Mouse (Mus musculus): ENCODE measurements around the gene Ascc3. TPM values are rescaled to one million over a fixed set of nuclear protein-coding genes. Genes with fewer than 3 reads are reported as not detected.

Ascc3 gene
- polyA plus RNA-seq, 1 experiment from 2014 or later = 16.5 TPM

DNA sequence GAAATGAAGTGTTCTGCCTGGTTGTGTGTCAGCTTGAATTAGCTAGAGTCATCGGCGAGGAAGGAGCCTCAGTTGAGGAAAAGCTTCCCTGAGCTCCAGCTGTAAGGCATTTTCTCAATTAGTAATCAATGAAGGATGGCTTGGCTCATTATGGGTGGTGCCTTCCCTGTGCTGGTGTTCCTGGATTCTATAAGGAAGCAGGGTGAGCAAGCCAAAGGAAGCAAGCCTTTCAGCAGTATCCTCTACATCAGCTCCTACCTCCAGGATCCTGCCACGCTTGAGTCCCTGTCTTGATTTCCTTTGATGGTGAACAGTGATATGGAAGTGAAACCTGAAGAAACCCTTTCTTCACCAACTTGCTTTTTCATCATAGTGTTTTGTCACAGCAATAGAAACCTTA is 118.8 kb downstream of the Ascc3 start:
- H3K4me2 ChIP-seq (ENCODE audit: low read depth, low read length) = no peak overlapping the region
- 84% methylated on average over 3 of the region's 3 CpGs for WGBS
- no peak overlapping the region for H3K9ac ChIP-seq (ENCODE audit: low read depth, low read length)
- no peaks in the 10 kb centered on the region for H3K27me3 ChIP-seq (replicated peaks; ENCODE audit: control insufficient read depth, insufficient read depth, low read length)
- ATAC-seq = no peak
- no peaks in the 10 kb centered on the region for H3K36me3 ChIP-seq (ENCODE audit: control insufficient read depth, insufficient read depth, low read length)
- no peaks in the 10 kb centered on the region for H3K4me1 ChIP-seq (ENCODE audit: control insufficient read depth, insufficient read depth, low read length)
- no peak overlapping the region for H3K27ac ChIP-seq (ENCODE audit: low read length)
- no peak overlapping the region for H3K4me3 ChIP-seq (ENCODE audit: low read length)
- no peaks in the 10 kb centered on the region for H3K9me3 ChIP-seq (ENCODE audit: control insufficient read depth, low read length)

DNA sequence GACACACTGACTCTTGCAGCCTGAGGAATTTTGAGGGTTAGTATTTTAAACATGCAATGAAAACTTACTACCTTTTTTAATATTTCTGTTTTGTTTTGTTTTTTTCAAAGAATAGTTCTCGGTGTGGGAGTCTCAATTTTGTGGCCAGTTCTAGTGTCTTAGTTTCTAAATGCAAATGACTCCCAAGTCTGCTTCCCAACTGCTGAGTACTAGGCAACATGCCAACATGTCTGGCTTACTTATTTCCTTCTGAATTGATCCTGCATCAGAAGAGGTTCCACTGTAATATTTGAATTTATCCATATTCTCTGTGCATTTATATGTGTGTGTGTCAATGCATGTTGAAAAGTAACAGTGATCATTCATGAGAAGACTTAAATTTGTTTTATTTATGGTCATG is 119.3 kb downstream of the Ascc3 start:
- no peak overlapping the region for H3K27ac ChIP-seq (ENCODE audit: low read length)
- no peak overlapping the region for H3K4me2 ChIP-seq (ENCODE audit: low read depth, low read length)
- no peaks in the 10 kb centered on the region for H3K4me1 ChIP-seq (ENCODE audit: control insufficient read depth, insufficient read depth, low read length)
- ATAC-seq = no peak
- H3K4me3 ChIP-seq (ENCODE audit: low read length) = no peak overlapping the region
- H3K27me3 ChIP-seq (replicated peaks; ENCODE audit: control insufficient read depth, insufficient read depth, low read length) = no peaks in the 10 kb centered on the region
- H3K9ac ChIP-seq (ENCODE audit: low read depth, low read length) = no peak overlapping the region
- WGBS = 89% methylated on average over 1 of the region's 1 CpGs
- no peaks in the 10 kb centered on the region for H3K36me3 ChIP-seq (ENCODE audit: control insufficient read depth, insufficient read depth, low read length)
- H3K9me3 ChIP-seq (ENCODE audit: control insufficient read depth, low read length) = no peaks in the 10 kb centered on the region

DNA sequence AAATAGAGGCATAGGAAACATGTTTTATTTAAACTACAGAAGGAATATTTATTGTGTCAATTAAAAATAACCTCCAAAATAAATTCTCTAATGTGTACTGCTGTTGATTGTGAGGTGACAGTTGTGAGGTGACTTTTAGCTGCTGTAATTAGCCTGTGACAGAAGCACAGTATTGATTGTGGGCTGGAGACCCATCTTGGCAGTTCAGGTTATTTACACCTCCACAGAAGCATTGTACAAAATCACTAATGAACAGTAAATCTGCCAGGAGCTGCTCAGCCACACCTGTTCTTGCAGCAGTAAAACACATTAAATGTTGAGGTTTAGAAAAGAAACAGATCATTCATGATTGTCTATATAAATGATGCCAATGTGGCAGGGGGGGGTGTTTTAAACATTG is 141.0 kb downstream of the Ascc3 start:
- H3K9me3 ChIP-seq (ENCODE audit: control insufficient read depth, low read length) = no peaks in the 10 kb centered on the region
- no peak overlapping the region for H3K4me3 ChIP-seq (ENCODE audit: low read length)
- no peaks in the 10 kb centered on the region for H3K36me3 ChIP-seq (ENCODE audit: control insufficient read depth, insufficient read depth, low read length)
- H3K4me2 ChIP-seq (ENCODE audit: low read depth, low read length) = no peak overlapping the region
- H3K27me3 ChIP-seq (replicated peaks; ENCODE audit: control insufficient read depth, insufficient read depth, low read length) = no peaks in the 10 kb centered on the region
- no peak overlapping the region for H3K27ac ChIP-seq (ENCODE audit: low read length)
- H3K4me1 ChIP-seq (ENCODE audit: control insufficient read depth, insufficient read depth, low read length) = no peaks in the 10 kb centered on the region
- no peak for ATAC-seq
- H3K9ac ChIP-seq (ENCODE audit: low read depth, low read length) = no peak overlapping the region

DNA sequence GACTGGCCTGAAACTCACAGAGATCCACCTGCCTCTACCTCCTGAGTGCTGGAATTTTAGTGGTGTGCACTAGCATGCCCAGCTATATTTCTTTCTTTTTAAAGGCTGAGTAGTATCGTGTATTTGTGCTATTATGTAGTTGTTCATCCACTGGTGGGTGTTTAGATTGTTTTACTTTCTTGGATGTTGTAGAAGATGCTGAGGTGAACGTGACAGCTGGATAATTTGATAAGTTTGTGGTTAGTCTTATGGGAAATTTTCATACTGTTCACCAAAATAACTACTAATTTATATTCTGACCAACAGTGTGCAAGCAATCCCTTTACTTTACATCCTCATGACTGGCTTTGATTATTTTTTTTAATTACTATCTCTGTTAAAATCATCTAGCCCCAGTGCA is 169.6 kb downstream of the Ascc3 start:
- H3K9me3 ChIP-seq (ENCODE audit: control insufficient read depth, low read length) = no peaks in the 10 kb centered on the region
- H3K27me3 ChIP-seq (replicated peaks; ENCODE audit: control insufficient read depth, insufficient read depth, low read length) = no peaks in the 10 kb centered on the region
- no peaks in the 10 kb centered on the region for H3K4me1 ChIP-seq (ENCODE audit: control insufficient read depth, insufficient read depth, low read length)
- no peak overlapping the region for H3K27ac ChIP-seq (ENCODE audit: low read length)
- no peak overlapping the region for H3K4me2 ChIP-seq (ENCODE audit: low read depth, low read length)
- WGBS = 88% methylated on average over 2 of the region's 2 CpGs
- no peak for ATAC-seq
- no peaks in the 10 kb centered on the region for H3K36me3 ChIP-seq (ENCODE audit: control insufficient read depth, insufficient read depth, low read length)
- H3K4me3 ChIP-seq (ENCODE audit: low read length) = no peak overlapping the region
- no peak overlapping the region for H3K9ac ChIP-seq (ENCODE audit: low read depth, low read length)

DNA sequence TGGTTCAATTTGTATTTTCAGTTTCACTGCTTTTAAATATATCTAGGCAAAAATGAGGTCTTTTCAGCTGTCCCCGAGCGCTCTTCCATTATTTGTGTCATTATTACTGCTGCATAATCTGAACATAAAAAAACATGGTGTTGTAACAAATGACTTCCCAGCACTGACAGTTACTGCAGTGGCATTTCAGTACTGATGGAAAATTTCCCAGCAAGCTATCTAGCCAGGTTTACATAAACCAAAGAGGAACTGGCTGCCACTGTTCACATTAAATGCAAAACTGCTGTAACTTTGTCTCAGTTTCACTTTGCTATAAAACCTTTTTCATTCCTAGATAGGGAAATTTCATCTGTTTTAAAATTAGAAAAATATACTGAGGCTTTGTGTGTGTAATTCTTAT is 170.5 kb downstream of the Ascc3 start:
- Histone ChIP-seq H3K27ac (ENCODE audit: low read length) (no peak overlapping the region), H3K4me3 (ENCODE audit: low read length) (no peak overlapping the region), H3K9ac (ENCODE audit: low read depth, low read length) (no peak overlapping the region), H3K4me2 (ENCODE audit: low read depth, low read length) (no peak overlapping the region), H3K9me3 (ENCODE audit: control insufficient read depth, low read length) (no peaks in the 10 kb centered on the region), H3K4me1 (ENCODE audit: control insufficient read depth, insufficient read depth, low read length) (no peaks in the 10 kb centered on the region), H3K36me3 (ENCODE audit: control insufficient read depth, insufficient read depth, low read length) (no peaks in the 10 kb centered on the region), H3K27me3 (replicated peaks; ENCODE audit: control insufficient read depth, insufficient read depth, low read length) (no peaks in the 10 kb centered on the region)
- WGBS = 75% methylated on average over 2 of the region's 2 CpGs
- ATAC-seq = no peak

DNA sequence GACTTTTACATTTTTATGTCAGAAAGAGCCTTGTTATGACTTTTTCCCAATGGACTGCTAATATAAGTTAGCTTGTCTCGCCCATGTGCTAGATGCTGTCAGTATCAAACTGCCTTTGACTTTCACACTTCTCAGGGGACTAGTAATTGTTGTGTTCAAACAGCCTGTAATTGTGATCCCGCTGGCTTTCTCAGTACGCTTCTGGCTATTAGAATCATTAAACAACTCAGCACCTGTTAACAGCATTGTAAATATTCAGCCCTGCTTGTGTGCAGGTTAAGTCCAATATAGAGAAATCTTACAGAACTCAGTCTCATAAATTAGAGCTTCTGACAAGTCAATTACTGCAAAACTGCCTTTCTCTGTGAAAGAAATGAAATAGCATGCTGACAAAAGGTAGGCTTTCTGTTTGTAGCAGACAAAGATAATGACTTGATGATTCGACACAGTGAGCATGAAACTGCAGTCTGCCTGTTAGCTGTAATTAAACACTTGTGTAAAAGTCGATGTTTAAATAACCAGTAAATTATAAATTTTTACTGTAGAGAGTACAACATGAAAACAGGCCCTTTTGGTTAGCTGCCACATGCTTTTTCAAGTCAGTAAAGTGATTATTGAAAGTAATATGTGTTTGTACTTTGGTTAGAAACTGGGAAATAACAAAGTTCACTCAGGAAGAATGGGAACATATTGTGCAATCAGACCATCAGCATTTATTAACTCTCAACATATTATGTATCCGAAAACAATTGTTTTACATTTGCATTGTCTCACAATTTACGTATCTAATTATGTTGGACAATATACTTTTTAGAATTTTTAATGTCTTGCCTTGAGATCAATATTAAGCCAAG is 171.2 kb downstream of the Ascc3 start:
- peak overlapping the region; percentile 29 for H3K27ac ChIP-seq (ENCODE audit: low read length)
- no peaks in the 10 kb centered on the region for H3K4me1 ChIP-seq (ENCODE audit: control insufficient read depth, insufficient read depth, low read length)
- H3K36me3 ChIP-seq (ENCODE audit: control insufficient read depth, insufficient read depth, low read length) = no peaks in the 10 kb centered on the region
- no peak overlapping the region for H3K9ac ChIP-seq (ENCODE audit: low read depth, low read length)
- no peaks in the 10 kb centered on the region for H3K9me3 ChIP-seq (ENCODE audit: control insufficient read depth, low read length)
- no peak overlapping the region for H3K4me2 ChIP-seq (ENCODE audit: low read depth, low read length)
- H3K27me3 ChIP-seq (replicated peaks; ENCODE audit: control insufficient read depth, insufficient read depth, low read length) = no peaks in the 10 kb centered on the region
- ATAC-seq = peak; percentile 74
- 56% methylated on average over 7 of the region's 7 CpGs for WGBS
- no peak overlapping the region for H3K4me3 ChIP-seq (ENCODE audit: low read length)

DNA sequence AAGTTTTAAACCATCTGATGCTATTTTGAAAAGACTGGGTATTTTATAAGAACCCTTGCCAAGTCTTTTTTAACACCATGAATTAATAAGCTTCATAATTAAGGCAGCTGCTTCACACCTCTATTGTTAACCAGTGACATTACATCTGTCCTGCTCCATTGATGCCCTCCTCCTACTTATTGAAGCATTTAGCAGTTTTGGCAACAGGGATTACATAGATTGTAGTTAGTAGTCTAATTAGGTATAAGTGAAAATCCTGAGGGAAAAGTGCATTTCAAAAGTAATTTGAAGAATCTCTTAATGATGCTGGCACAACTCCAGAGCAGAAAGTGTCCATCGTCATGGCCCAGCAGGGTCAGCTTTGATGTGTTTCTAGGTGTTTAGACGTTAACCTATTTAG is 180.3 kb downstream of the Ascc3 start:
- no peaks in the 10 kb centered on the region for H3K4me1 ChIP-seq (ENCODE audit: control insufficient read depth, insufficient read depth, low read length)
- 73% methylated on average over 2 of the region's 2 CpGs for WGBS

DNA sequence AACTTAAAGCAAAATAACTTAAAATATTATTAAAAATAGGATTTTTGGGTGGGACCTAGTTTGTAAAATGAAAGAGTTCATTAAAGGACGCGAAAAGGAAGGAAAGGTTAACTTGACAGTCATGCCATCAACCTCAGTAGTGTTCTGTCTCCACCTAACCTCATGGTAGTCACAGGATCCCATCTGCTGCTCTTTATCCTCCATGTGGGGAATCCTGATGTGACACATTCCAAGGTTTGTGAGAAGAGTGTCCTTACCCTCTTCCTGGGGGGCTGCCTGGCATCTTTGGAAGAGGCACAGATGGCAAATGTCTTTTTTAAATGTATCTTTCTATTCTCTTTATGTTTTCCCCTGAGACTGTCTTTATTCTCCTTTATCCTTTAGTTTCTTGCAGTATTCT is 181.4 kb downstream of the Ascc3 start:
- ATAC-seq = no peak
- no peaks in the 10 kb centered on the region for H3K4me1 ChIP-seq (ENCODE audit: control insufficient read depth, insufficient read depth, low read length)
- no peak overlapping the region for H3K9ac ChIP-seq (ENCODE audit: low read depth, low read length)
- H3K36me3 ChIP-seq (ENCODE audit: control insufficient read depth, insufficient read depth, low read length) = no peaks in the 10 kb centered on the region
- no peaks in the 10 kb centered on the region for H3K27me3 ChIP-seq (replicated peaks; ENCODE audit: control insufficient read depth, insufficient read depth, low read length)
- 85% methylated on average over 2 of the region's 2 CpGs for WGBS
- no peak overlapping the region for H3K4me3 ChIP-seq (ENCODE audit: low read length)
- H3K4me2 ChIP-seq (ENCODE audit: low read depth, low read length) = no peak overlapping the region
- no peak overlapping the region for H3K27ac ChIP-seq (ENCODE audit: low read length)
- H3K9me3 ChIP-seq (ENCODE audit: control insufficient read depth, low read length) = no peaks in the 10 kb centered on the region

More for the DNA sequence above, 180.3 kb downstream of the Ascc3 start:
- no peak for ATAC-seq
- H3K4me3 ChIP-seq (ENCODE audit: low read length) = no peak overlapping the region
- H3K27me3 ChIP-seq (replicated peaks; ENCODE audit: control insufficient read depth, insufficient read depth, low read length) = no peaks in the 10 kb centered on the region
- no peak overlapping the region for H3K4me2 ChIP-seq (ENCODE audit: low read depth, low read length)
- H3K9me3 ChIP-seq (ENCODE audit: control insufficient read depth, low read length) = no peaks in the 10 kb centered on the region
- no peak overlapping the region for H3K9ac ChIP-seq (ENCODE audit: low read depth, low read length)
- H3K36me3 ChIP-seq (ENCODE audit: control insufficient read depth, insufficient read depth, low read length) = no peaks in the 10 kb centered on the region
- no peak overlapping the region for H3K27ac ChIP-seq (ENCODE audit: low read length)

DNA sequence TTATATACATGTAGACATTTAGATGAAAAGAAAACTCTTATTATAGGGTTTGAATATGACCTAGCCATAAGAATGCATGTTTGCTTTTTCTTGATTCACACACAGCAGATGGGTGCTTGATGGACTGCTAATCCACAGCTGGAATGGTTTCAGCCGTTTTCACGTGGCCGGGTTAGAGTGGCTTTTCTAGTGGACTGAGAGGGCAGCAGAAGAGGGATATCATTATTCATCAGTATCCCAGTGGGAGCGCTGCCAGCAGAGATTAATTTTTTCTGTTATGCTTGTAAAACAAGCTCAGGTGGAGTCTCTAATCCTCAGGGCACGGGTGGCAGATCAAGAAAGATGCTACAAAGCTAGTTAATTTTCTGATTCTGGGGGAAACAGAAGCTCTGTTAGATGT is 200.4 kb downstream of the Ascc3 start:
- no peak overlapping the region for H3K9ac ChIP-seq (ENCODE audit: low read depth, low read length)
- no peak overlapping the region for H3K4me3 ChIP-seq (ENCODE audit: low read length)
- no peaks in the 10 kb centered on the region for H3K27me3 ChIP-seq (replicated peaks; ENCODE audit: control insufficient read depth, insufficient read depth, low read length)
- no peaks in the 10 kb centered on the region for H3K36me3 ChIP-seq (ENCODE audit: control insufficient read depth, insufficient read depth, low read length)
- no peak overlapping the region for H3K27ac ChIP-seq (ENCODE audit: low read length)
- H3K4me2 ChIP-seq (ENCODE audit: low read depth, low read length) = no peak overlapping the region
- no peaks in the 10 kb centered on the region for H3K9me3 ChIP-seq (ENCODE audit: control insufficient read depth, low read length)
- ATAC-seq = no peak
- 68% methylated on average over 5 of the region's 5 CpGs for WGBS
- no peaks in the 10 kb centered on the region for H3K4me1 ChIP-seq (ENCODE audit: control insufficient read depth, insufficient read depth, low read length)

DNA sequence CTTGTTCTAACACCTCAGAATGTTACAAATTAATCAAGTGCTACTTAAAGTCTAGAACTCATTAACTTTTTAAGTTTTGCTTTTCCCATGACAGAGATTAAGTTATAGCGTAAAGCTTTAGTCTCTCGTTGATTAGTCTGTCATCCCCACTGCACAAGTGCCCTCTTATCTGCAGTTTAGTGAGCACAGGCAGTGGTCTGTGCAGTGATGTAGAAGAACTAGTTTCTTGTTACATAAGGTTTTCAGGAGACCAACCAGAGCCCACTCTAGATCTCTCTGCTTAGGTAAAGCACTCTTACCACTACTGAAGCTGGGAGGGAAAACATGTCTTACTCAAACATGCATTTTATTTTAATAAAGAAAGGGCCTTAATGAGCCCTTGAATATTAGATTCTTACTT is 209.1 kb downstream of the Ascc3 start:
- H3K27me3 ChIP-seq (replicated peaks; ENCODE audit: control insufficient read depth, insufficient read depth, low read length) = no peaks in the 10 kb centered on the region
- no peak overlapping the region for H3K9ac ChIP-seq (ENCODE audit: low read depth, low read length)
- H3K4me2 ChIP-seq (ENCODE audit: low read depth, low read length) = no peak overlapping the region
- H3K4me3 ChIP-seq (ENCODE audit: low read length) = no peak overlapping the region
- no peak for ATAC-seq
- H3K9me3 ChIP-seq (ENCODE audit: control insufficient read depth, low read length) = no peaks in the 10 kb centered on the region
- no peak overlapping the region for H3K27ac ChIP-seq (ENCODE audit: low read length)
- no peaks in the 10 kb centered on the region for H3K36me3 ChIP-seq (ENCODE audit: control insufficient read depth, insufficient read depth, low read length)
- WGBS = 55% methylated on average over 2 of the region's 2 CpGs
- no peaks in the 10 kb centered on the region for H3K4me1 ChIP-seq (ENCODE audit: control insufficient read depth, insufficient read depth, low read length)

Data from intestine, embryonic 16.5 days (tissue).